Comparison of ENCODE assay signal across 23 mouse cellular contexts in genomic region chr11:115599722-115600121, GRCm38 (mm10). TPM values are rescaled to one million over a fixed set of nuclear protein-coding genes. Genes with fewer than 3 reads are reported as not detected.
DNase-seq lines count a peak whose midpoint lies in the region; ATAC-seq and TF ChIP-seq lines count a peak whose summit lies in the region.
"Had no signal": no experiment of that assay in that cellular context is flagged by ENCODE, and none has a peak within 500 bp of the region (broad histone marks: within the 10 kb centered on the region; RNA-seq: fewer than 3 reads in every experiment).

No protein-coding gene starts in this region.

- intact Hi-C loops in left cerebral cortex, postnatal 4 days (cut with DNase I), result no loop called here

- no peak overlapping the region for H3K27ac ChIP-seq in embryonic facial prominence, embryonic 10.5 days (replicated peaks)
- H3K27ac ChIP-seq: embryonic facial prominence, embryonic 12.5 days; hindbrain, embryonic 15.5 days; kidney, postnatal 0 days; limb, embryonic 13.5 days; midbrain, embryonic 15.5 days had no signal

- no peaks in the 10 kb centered on the region for H3K9me3 ChIP-seq in erythroblast, embryonic 14.5 days (ENCODE audit: control insufficient read depth, low read length)
- H3K9me3 ChIP-seq in embryonic facial prominence, embryonic 10.5 days, result no peaks in the 10 kb centered on the region
- H3K9me3 ChIP-seq: embryonic facial prominence, embryonic 12.5 days; hindbrain, embryonic 15.5 days; limb, embryonic 13.5 days; liver, embryonic 13.5 days; midbrain, embryonic 15.5 days had no signal

- no peak overlapping the region for H3ac ChIP-seq in myocyte (ENCODE audit: control insufficient read depth, insufficient read length)

- no peak overlapping the region for H3K4me2 ChIP-seq in myocyte (ENCODE audit: low read depth)
- H3K4me2 ChIP-seq: embryonic facial prominence, embryonic 12.5 days; hindbrain, embryonic 15.5 days; limb, embryonic 13.5 days; liver, embryonic 13.5 days; midbrain, embryonic 15.5 days had no signal

- H3K36me3 ChIP-seq in erythroblast, embryonic 14.5 days (ENCODE audit: control insufficient read depth), result peaks cover 71% of the 10 kb centered on the region
- H3K36me3 ChIP-seq in myocyte (ENCODE audit: control insufficient read depth, insufficient read depth), result peaks cover 8% of the 10 kb centered on the region
- peaks cover 64% of the 10 kb centered on the region for H3K36me3 ChIP-seq in embryonic facial prominence, embryonic 10.5 days (replicated peaks)

- no peak for ATAC-seq in erythroblast, adult 5-6 weeks (replicated peaks; ENCODE audit: low FRiP score, poor library complexity, severe bottlenecking)
- ATAC-seq: forebrain, embryonic 14.5 days; midbrain, embryonic 15.5 days had no signal

- peak; percentile 38 to 41 for DNase-seq in left cerebral cortex, adult 18-20 months (ENCODE audit: low spot score in 2 of 2)
- no peak for DNase-seq in left cerebral cortex, postnatal 4 days
- DNase-seq in 3T3-L1 (ENCODE audit: low read depth, low spot score), result peak; percentile 51
- no peak for DNase-seq in embryonic facial prominence, embryonic 10.5 days (ENCODE audit: low spot score)
- DNase-seq: cerebellum, adult 18-20 months; cerebellum, postnatal 14 days; gastrocnemius, postnatal 25 days; heart, adult 18-20 months; heart, postnatal 36 days; kidney, adult 2 months; liver, embryonic 13.5 days; lung, adult 2 months; lung, postnatal 14 days; thymus, postnatal 25 days had no signal

- peaks cover 72% of the 10 kb centered on the region for H3K79me2 ChIP-seq in myocyte (ENCODE audit: control insufficient read depth, insufficient read depth)

- H3K4me3 ChIP-seq in erythroblast, embryonic 14.5 days (replicated peaks), result peak overlapping the region; percentile 5
- H3K4me3 ChIP-seq in myocyte, result no peak overlapping the region
- no peak overlapping the region for H3K4me3 ChIP-seq in embryonic facial prominence, embryonic 10.5 days
- H3K4me3 ChIP-seq: embryonic facial prominence, embryonic 12.5 days; hindbrain, embryonic 15.5 days; limb, embryonic 13.5 days; liver, embryonic 13.5 days; midbrain, embryonic 15.5 days had no signal

- WGBS in embryonic facial prominence, embryonic 10.5 days, result 97% methylated on average over 7 of the region's 7 CpGs

- H3K27me3 ChIP-seq in erythroblast, embryonic 14.5 days (ENCODE audit: control insufficient read depth), result no peaks in the 10 kb centered on the region
- no peaks in the 10 kb centered on the region for H3K27me3 ChIP-seq in myocyte (ENCODE audit: control insufficient read depth, insufficient read depth, insufficient read length)
- no peaks in the 10 kb centered on the region for H3K27me3 ChIP-seq in embryonic facial prominence, embryonic 10.5 days (replicated peaks; ENCODE audit: low read depth, poor library complexity, severe bottlenecking)
- H3K27me3 ChIP-seq: embryonic facial prominence, embryonic 12.5 days; hindbrain, embryonic 15.5 days; limb, embryonic 13.5 days; liver, embryonic 13.5 days; midbrain, embryonic 15.5 days had no signal

- H3K4me1 ChIP-seq in erythroblast, embryonic 14.5 days (ENCODE audit: control insufficient read depth), result peaks cover 45% of the 10 kb centered on the region
- H3K4me1 ChIP-seq in embryonic facial prominence, embryonic 10.5 days, result peaks cover 18% of the 10 kb centered on the region

- TF ChIP-seq POLR2A in myocyte (IDR thresholded peaks at IDR 0.05; ENCODE audit: insufficient read length, low read depth), result peak; percentile 13

TF ChIP-seq in myocyte, 11 proteins besides CTCF, POLR2A, EP300 and RAD21:
- TF ChIP-seq POLR2AphosphoS2 (IDR thresholded peaks at IDR 0.05; ENCODE audit: insufficient read length, low read depth), result peak; percentile 41
- TF ChIP-seq REST (IDR thresholded peaks at IDR 0.05; ENCODE audit: insufficient read depth, insufficient read length), result no peak

RNA-seq across cellular contexts. Expression of gene Mrps7, which starts 4.0 kb away (rescaled TPM):
- polyA plus RNA-seq in erythroblast, embryonic 14.5 days (2012), result 5.1 and 6.7 TPM in 2 replicates
- total RNA-seq in erythroblast, adult 5-6 weeks (2015; ENCODE audit: low replicate concordance), result 4.8 and 14.2 TPM in 2 replicates
- total RNA-seq in erythroblast, adult 5-6 weeks (2017; ENCODE audit: low replicate concordance), result 6.4 and 13.0 TPM in 2 replicates
- total RNA-seq in left cerebral cortex, adult 18-20 months (2021), result 10 to 100 TPM; 52.8 to 54.1 TPM
- total RNA-seq in left cerebral cortex, postnatal 4 days (2021), result 10 to 100 TPM; 43.0 to 44.1 TPM
- polyA plus RNA-seq in myocyte (2012; fragmentation: generic; extraction: Trizol), result 61.5 TPM
- 100 and 101 TPM in 2 replicates for polyA plus RNA-seq in embryonic facial prominence, embryonic 10.5 days (2016; fragmentation: Nextera tagmentation; extraction: Ambion mirVana)

RNA-seq across cellular contexts. Expression of gene Gga3, which starts 4.1 kb away (rescaled TPM):
- polyA plus RNA-seq in erythroblast, embryonic 14.5 days (2012), result 0.78 and 0.93 TPM in 2 replicates
- 7.9 and 12.3 TPM in 2 replicates for total RNA-seq in erythroblast, adult 5-6 weeks (2015; ENCODE audit: low replicate concordance)
- 12.8 and 18.4 TPM in 2 replicates for total RNA-seq in erythroblast, adult 5-6 weeks (2017; ENCODE audit: low replicate concordance)
- total RNA-seq in left cerebral cortex, adult 18-20 months (2021), result 10 to 100 TPM; 81.4 to 84.1 TPM
- 10 to 100 TPM; 83.9 to 85.2 TPM for total RNA-seq in left cerebral cortex, postnatal 4 days (2021)
- 16.4 TPM for polyA plus RNA-seq in myocyte (2012; fragmentation: generic; extraction: Trizol)
- 29.6 and 33.3 TPM in 2 replicates for polyA plus RNA-seq in embryonic facial prominence, embryonic 10.5 days (2016; fragmentation: Nextera tagmentation; extraction: Ambion mirVana)

RNA-seq across cellular contexts. Expression of gene Mif4gd, which starts 13.0 kb away (rescaled TPM):
- 3.6 and 4.8 TPM in 2 replicates for polyA plus RNA-seq in erythroblast, embryonic 14.5 days (2012)
- 13.0 and 26.1 TPM in 2 replicates for total RNA-seq in erythroblast, adult 5-6 weeks (2015; ENCODE audit: low replicate concordance)
- total RNA-seq in erythroblast, adult 5-6 weeks (2017; ENCODE audit: low replicate concordance), result 10.3 and 11.9 TPM in 2 replicates
- 10 to 100 TPM; 15.4 to 16.1 TPM for total RNA-seq in left cerebral cortex, adult 18-20 months (2021)
- 10 to 100 TPM; 13.3 to 14.1 TPM for total RNA-seq in left cerebral cortex, postnatal 4 days (2021)
- polyA plus RNA-seq in myocyte (2012; fragmentation: generic; extraction: Trizol), result 17.5 TPM
- polyA plus RNA-seq in embryonic facial prominence, embryonic 10.5 days (2016; fragmentation: Nextera tagmentation; extraction: Ambion mirVana), result 19.4 and 19.8 TPM in 2 replicates

RNA-seq across cellular contexts. Expression of gene Slc25a19, which starts 28.4 kb away (rescaled TPM):
- 0.99 and 1.3 TPM in 2 replicates for polyA plus RNA-seq in erythroblast, embryonic 14.5 days (2012)
- total RNA-seq in erythroblast, adult 5-6 weeks (2015; ENCODE audit: low replicate concordance), result 1.7 and 5.0 TPM in 2 replicates
- total RNA-seq in erythroblast, adult 5-6 weeks (2017; ENCODE audit: low replicate concordance), result 7.4 and 22.4 TPM in 2 replicates
- 10 to 100 TPM; 55.2 to 60.6 TPM for total RNA-seq in left cerebral cortex, adult 18-20 months (2021)
- total RNA-seq in left cerebral cortex, postnatal 4 days (2021), result 10 to 100 TPM; 55.3 to 56.6 TPM
- 13.9 TPM for polyA plus RNA-seq in myocyte (2012; fragmentation: generic; extraction: Trizol)
- polyA plus RNA-seq in embryonic facial prominence, embryonic 10.5 days (2016; fragmentation: Nextera tagmentation; extraction: Ambion mirVana), result 23.5 and 24.6 TPM in 2 replicates

RNA-seq across cellular contexts. Expression of gene Nup85, which starts 35.5 kb away (rescaled TPM):
- polyA plus RNA-seq in erythroblast, embryonic 14.5 days (2012), result 2.8 and 4.0 TPM in 2 replicates
- total RNA-seq in erythroblast, adult 5-6 weeks (2015; ENCODE audit: low replicate concordance), result 39.3 and 72.1 TPM in 2 replicates
- total RNA-seq in erythroblast, adult 5-6 weeks (2017; ENCODE audit: low replicate concordance), result 52.1 and 69.3 TPM in 2 replicates
- 10 to 100 TPM; 44.2 to 49.3 TPM for total RNA-seq in left cerebral cortex, adult 18-20 months (2021)
- total RNA-seq in left cerebral cortex, postnatal 4 days (2021), result 10 to 100 TPM; 66.6 to 73.4 TPM
- 41.1 TPM for polyA plus RNA-seq in myocyte (2012; fragmentation: generic; extraction: Trizol)
- 252 and 253 TPM in 2 replicates for polyA plus RNA-seq in embryonic facial prominence, embryonic 10.5 days (2016; fragmentation: Nextera tagmentation; extraction: Ambion mirVana)

Comparison
In these comparisons a context has a peak if more than half of its experiments do, and no peak if none do; other contexts are left out.
1. DNase-seq: peak in left cerebral cortex, adult 18-20 months (2 of 2) and 3T3-L1 (single experiment); none in left cerebral cortex, postnatal 4 days (single experiment) and embryonic facial prominence, embryonic 10.5 days (single experiment).
2. RNA of gene Gga3, which starts 4.1 kb away (total RNA-seq): 83.9 to 85.2 TPM in left cerebral cortex, postnatal 4 days and 81.4 to 84.1 TPM in left cerebral cortex, adult 18-20 months; 7.9 to 18.4 TPM in erythroblast, adult 5-6 weeks; every median in the first group is over 4 times any median in the second.